Mouse (Mus musculus): ENCODE results near the gene 4430402I18Rik.

Gene 4430402I18Rik

GRCm38 (mm10) chr19:28900771-28901170, 66.8 kb downstream of the 4430402I18Rik start:
- DNase-seq (ENCODE audit: low spot score) = no peak

- DNase-seq (ENCODE audit: low spot score) = no peak
Observed at GRCm38 (mm10) chr19:28897497-28897896, 70.1 kb downstream of the 4430402I18Rik start.

GRCm38 (mm10) chr19:28896639-28897038, 71.0 kb downstream of the 4430402I18Rik start:
- no peak for DNase-seq (ENCODE audit: low spot score)

DNA sequence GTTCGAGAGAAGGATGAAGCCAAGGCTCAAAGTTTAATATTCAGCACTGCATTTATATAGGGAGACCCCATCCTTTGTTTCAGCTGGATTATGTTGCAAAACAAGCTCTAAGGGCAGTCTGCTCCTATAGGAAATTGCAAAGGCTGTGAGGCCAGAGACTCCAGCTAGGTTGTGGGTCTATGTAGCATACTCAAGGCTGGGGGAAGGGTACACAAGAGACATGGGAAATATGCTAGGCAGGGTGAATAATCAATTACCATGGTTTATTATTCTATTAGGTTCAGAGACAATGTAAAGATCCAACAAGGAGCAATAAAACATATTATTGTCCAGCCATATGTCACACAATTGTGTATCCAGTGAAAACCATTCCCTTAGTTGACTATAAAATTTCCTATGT, 75.7 kb downstream of the 4430402I18Rik start:
- no peak for DNase-seq (ENCODE audit: low spot score)

- DNase-seq (ENCODE audit: low spot score) = no peak
Observed at GRCm38 (mm10) chr19:28891238-28891637, 76.4 kb downstream of the 4430402I18Rik start.

- no peak for DNase-seq (ENCODE audit: low spot score)
Observed at GRCm38 (mm10) chr19:28889251-28889650, 78.3 kb downstream of the 4430402I18Rik start.

GRCm38 (mm10) chr19:28888496-28888895, 79.1 kb downstream of the 4430402I18Rik start:
- no peak for DNase-seq (ENCODE audit: low spot score)

GRCm38 (mm10) chr19:28883126-28883525, 84.5 kb downstream of the 4430402I18Rik start:
- DNase-seq (ENCODE audit: low spot score) = no peak

DNA sequence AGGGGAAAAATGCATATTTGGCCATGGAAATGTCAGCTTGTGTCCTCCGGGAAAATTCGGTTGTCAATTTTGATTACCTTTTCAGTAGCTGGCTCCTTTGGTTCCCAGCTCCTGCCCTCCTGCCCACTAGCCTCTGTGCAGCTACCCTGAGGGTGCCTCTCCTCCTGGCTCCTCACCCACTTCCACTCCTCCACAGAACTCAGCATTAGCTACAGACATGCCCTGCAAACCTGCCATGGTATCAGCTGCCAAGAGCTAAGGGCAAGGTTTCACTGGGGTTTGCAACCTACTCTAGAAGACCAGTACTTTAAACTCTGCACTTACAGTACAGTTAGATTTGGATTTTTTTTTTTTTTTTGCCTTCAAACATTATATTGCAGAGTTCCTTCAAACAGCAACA, 88.1 kb downstream of the 4430402I18Rik start:
- no peak for DNase-seq (ENCODE audit: low spot score)

DNA sequence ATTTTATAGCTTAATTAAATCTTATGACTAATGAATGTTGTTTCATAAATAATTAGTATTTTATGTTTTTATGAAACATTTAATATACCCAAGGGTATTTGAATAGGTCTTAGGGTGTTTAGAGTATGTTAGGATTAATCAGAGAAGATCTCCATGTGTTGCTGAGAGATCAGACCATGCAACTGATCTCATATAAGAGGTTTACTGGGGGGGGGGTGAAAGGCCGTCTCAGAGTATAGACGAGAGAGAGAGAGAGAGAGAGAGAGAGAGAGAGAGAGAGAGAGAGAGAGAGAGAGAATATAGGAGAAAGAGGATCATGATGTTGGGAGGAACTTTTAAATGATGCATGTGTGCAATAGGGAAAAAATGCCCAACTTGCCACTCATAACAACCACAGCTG, 97.2 kb downstream of the 4430402I18Rik start:
- no peak for DNase-seq (ENCODE audit: low spot score)

GRCm38 (mm10) chr19:28869251-28869855, 98.2 kb downstream of the 4430402I18Rik start:
- DNase-seq (ENCODE audit: low spot score) = no peak

DNA sequence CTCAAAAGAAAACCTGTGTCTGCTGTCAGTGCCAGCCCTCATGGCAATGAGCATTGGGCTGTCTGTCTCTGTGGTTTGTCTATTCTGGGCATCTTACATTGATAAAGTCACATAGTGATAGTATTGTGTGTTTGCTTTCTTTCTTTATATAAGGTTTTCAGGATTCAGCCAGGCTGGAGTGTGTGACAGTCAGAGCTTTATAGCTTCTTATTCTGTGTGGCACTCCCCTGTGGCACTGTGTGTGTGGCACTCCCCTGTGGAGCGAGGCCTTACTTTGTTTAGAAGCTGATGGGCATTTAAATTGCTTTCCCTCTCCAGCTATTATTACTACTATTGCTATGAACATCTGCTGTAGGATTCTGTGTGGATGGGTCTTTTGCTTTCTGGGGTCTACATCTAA, 102.1 kb downstream of the 4430402I18Rik start:
- DNase-seq (ENCODE audit: low spot score) = no peak

GRCm38 (mm10) chr19:28864981-28865380, 102.6 kb downstream of the 4430402I18Rik start:
- no peak for DNase-seq (ENCODE audit: low spot score)

DNA sequence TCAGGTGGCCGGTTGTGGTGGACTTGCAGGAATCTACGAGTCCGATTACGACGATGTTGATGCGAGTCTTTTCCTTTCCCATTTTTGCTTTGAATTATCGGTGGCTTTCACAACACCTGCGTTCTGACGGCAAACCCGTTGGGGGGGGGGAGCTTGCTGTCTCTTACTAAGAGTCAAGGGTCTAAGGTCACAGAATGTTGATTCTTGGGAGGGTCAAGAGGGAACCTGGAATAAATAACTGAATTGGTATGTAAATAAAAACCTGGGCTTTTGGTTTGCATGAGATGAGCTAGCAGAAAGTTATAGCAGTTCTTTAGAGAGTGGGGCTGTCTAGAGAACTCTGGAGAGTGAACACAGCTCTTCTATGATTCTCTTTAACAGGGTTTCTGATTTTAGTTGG, 104.0 kb downstream of the 4430402I18Rik start:
- no peak for DNase-seq (ENCODE audit: low spot score)

DNA sequence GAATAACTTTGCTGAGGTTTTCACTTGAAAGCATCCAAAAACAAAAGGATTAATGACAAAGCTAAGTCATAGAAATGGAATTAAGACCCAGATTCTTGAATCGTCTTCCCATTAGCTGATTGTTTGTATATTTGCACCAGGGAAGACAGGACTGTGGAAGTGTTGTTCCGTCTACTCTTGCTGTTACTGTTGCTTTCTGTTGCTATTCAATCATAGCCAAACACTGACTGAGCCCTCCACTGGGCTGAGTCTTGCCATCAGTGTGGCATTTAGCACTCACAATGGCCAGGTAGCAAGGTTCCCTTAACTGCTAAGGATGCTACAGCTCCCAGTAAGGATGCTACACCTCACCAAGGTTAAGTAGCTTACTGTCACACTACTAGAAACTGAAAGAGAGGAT, 107.4 kb downstream of the 4430402I18Rik start:
- no peak for DNase-seq (ENCODE audit: low spot score)

GRCm38 (mm10) chr19:28854831-28855230, 112.8 kb downstream of the 4430402I18Rik start:
- DNase-seq (ENCODE audit: low spot score) = no peak

- no peak for DNase-seq (ENCODE audit: low spot score)
Observed at GRCm38 (mm10) chr19:28852001-28852400, 115.6 kb downstream of the 4430402I18Rik start.

DNA sequence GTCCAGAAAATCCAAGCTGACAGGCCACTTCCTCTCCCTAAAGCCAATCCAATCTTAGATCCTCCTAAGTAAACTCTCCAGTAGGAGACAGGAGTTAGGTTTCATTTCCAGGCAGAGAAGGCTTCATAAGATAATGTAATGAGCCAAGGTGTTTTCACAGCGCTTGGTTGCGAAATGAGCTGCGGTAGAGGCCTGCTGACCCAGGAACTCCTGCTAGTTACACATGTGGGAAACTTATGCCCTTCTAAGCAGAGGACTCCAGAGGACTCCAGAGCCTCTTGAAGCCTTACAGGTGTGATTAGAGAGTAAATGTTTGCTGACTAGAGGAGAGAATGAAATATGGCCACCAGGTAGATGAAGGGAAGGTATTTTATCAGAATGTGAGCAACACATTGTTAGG, 117.1 kb downstream of the 4430402I18Rik start:
- no peak for DNase-seq (ENCODE audit: low spot score)

DNA sequence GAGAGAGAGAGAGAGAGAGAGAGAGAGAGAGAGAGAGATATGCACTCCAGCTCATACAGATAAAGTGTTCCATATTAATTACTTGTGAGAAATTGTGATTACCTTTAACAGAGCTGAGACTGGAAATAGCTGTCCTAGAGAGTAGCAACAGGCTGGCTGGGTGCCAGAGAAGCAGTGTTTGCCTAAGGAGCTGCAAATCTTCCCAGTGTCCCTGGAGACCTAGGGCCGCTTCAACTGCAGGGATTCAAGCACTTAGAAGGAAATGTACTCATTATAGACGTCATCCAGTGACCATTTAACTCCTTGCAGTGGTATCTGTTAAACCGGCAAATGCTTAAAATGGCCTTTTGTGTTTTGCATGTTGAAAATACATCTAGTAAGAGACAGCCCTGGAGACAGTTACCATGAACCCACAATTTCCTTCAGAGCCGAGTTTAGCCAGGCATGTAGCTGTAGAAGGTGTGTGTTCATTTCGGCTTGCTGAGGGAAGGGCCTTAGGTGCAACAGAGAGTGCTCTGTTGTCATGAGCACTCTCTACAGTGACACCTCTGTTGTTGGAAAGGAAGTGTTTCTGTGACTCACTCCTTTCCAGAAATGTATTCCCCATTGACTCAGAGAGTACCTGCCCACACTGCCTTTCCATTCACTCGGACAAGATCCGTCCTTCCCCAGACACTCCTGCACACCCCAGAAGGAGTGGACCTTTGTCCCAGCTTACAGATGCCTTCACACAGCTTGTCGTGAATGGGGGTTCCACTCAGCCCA, 122.5 kb downstream of the 4430402I18Rik start:
- DNase-seq (ENCODE audit: low spot score) = no peak

All from left cerebral cortex, adult 11 months (tissue).